Mouse (Mus musculus) brain, embryonic 14.5 days (tissue): ENCODE data around the gene Narfl. TPM values are rescaled to one million over a fixed set of nuclear protein-coding genes. Genes with fewer than 3 reads are reported as not detected.
"Not testable (repeated sequence)": the region's sequence is repeated elsewhere in the genome, so short reads cannot be mapped to it uniquely, and the experiment has no call there.

ENCODE experiments used
- DNase-seq: peaks from one replicate; pipeline ENCODE4 v3.0.0-alpha.2; 2011; ENCODE audit warnings: low read depth
- CTCF ChIP-seq: fragments of 200-500 bp; IDR thresholded peaks from 2 replicates; pipeline ENCODE4 v1.5.1; 2012; ENCODE audit warnings: inconsistent platforms, mild to moderate bottlenecking, moderate library complexity, borderline replicate concordance; ENCODE audit not compliant: insufficient read depth, insufficient read length; ENCODE audit errors: extremely low read depth
- POLR2A ChIP-seq: fragments of 200-500 bp; IDR thresholded peaks from 2 replicates; pipeline ENCODE4 v1.6.1; 2012; ENCODE audit warnings: mild to moderate bottlenecking, inconsistent platforms, borderline replicate concordance; ENCODE audit not compliant: poor library complexity, insufficient read depth, insufficient read length, severe bottlenecking; ENCODE audit errors: extremely low read depth
- polyA plus RNA-seq: library from polyadenylated mRNA; depleted of rRNA; stranded (reverse); fragments of >200 nt; gene quantifications from 2 replicates; pipeline ENCODE4 v1.2.3, GENCODE M21; 2012

Gene Narfl
- polyA plus RNA-seq, 1 experiment, result 26.7 TPM

DNA sequence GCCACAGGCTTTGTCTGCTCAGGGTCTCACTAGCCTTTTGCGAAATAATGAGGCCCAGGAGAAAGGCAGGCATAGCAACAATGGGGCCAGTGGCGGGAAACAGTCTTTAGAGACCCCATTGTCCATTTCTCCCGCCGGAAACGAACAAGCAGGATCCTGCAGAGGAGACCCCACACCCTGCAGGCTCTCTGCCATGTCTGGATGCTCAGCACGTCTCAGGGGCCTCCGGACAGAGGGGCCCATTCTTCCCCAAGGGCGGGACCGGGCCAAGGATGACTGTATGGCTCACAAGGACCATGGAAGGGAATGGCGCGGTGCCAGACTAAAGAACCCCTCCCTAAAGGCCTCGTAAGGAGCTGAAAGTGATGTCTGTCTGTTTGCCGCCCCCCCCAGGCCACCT is 20.6 kb downstream of the Narfl start:
- no peak for TF ChIP-seq CTCF
- no peak for TF ChIP-seq POLR2A
- DNase-seq, result peak; percentile 76

DNA sequence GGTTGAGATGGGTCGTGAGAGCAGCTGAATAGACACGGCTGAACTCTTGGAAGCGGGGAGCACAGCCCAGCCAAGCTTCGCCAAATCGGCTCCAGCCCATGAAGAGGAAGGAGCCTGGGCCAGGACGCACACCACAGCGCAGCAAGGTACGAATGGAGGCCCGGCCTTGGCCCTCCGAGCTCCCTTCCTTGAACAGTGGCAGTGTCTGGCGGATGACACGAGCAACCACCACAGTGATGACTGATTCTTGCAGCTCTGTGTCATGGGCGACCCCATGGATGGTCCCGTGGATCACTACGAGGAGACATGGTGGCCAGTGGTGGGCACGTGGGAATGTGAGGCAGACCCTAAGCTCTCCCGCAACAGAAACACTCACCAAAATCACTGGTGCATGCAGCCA is 21.4 kb downstream of the Narfl start:
- TF ChIP-seq CTCF, result no peak
- no peak for TF ChIP-seq POLR2A
- DNase-seq, result no peak

- peak; percentile 65 for DNase-seq
- TF ChIP-seq CTCF, result no peak
- no peak for TF ChIP-seq POLR2A
Measured at GRCm38 (mm10) chr17:25795609-25796092, 22.1 kb downstream of the Narfl start, which contains the start of gene AC134908.4. TSS of gene AC134908.4 (minus strand) at chr17:25795659.

GRCm38 (mm10) chr17:25796211-25796771 is 22.7 kb downstream of the Narfl start:
- no peak for DNase-seq

DNA sequence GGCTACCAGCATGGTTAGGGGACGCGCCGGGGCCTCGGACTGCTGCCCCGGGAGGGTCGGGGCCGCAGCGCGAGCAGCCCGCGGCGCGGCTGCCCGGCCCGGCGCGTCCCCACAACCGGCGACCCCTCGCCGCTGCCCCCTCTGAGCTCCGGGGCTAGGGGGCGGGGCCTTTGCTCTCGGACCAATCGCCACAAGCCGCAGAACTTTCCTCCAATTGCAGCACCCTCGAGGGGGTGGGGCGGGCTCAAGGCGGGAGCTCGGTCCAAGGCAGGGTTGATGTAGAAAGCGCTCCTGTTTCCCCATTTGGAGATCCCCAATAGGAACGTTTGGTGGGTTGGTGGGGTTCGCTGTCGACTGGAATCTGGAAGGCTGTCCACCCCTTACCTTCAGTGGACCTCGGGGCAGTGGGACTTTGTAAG is 23.4 kb downstream of the Narfl start, which contains the start of gene Metrn:
TSS of gene Metrn (minus strand) at position 186 of the 419 bp plus-strand sequence.
- TF ChIP-seq CTCF, result no peak
- peak; percentile 52 for TF ChIP-seq POLR2A
- peak; percentile 93 for DNase-seq

More at GRCm38 (mm10) chr17:25796211-25796771, 22.7 kb downstream of the Narfl start:
- TF ChIP-seq CTCF, result no peak
- TF ChIP-seq POLR2A, result no peak

DNA sequence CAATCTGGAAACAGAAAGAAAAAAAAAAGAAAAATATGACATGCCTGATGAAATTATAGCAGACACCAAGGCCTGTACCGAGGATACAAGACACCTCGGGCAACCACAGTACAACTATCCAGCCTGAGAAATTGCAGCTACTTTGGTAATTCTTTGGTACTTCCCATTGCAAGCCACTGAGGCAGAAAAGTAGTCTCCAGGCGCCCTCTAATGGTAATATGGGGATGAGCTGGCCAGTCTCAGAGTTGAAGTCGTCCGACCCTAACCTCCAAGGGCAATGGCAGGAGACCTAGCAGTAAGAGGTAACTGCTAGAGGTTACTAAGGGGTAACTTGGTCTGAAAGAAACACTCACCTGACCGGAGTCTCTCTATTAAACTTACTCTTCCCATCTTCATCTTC is 27.5 kb downstream of the Narfl start:
- DNase-seq, result peak; percentile 86
- TF ChIP-seq CTCF (peak; percentile 87), POLR2A (no peak)

- peak; percentile 96 for DNase-seq
- no peak for TF ChIP-seq POLR2A
- no peak for TF ChIP-seq CTCF
Measured at GRCm38 (mm10) chr17:25802825-25803517, 29.4 kb downstream of the Narfl start.

DNA sequence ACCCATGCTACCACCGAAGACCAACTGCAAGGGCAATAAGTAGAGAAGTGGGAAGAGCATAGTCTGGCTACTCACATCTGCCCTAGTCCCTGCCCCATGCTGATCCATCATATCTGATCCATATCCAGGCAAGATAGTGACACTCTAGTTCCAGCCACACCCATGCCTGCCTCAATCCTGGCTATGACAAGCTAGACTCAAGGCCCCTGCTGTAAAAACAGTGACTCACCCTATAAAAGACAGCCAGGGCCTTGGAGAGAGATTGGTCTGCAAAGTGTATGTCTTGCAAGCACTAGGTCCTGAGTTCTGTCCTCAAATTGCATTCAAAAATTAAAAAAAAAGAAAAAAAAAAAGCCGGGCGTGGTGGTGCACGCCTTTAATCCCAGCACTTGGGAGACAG is 32.9 kb downstream of the Narfl start:
- no peak for DNase-seq
- TF ChIP-seq CTCF (no peak), POLR2A (no peak)

GRCm38 (mm10) chr17:25807452-25807851 is 33.9 kb downstream of the Narfl start:
- TF ChIP-seq CTCF, result peak; percentile 9; the same call in 1 of the 2 replicates

GRCm38 (mm10) chr17:25808028-25808427 is 34.5 kb downstream of the Narfl start:
- no peak for DNase-seq
- TF ChIP-seq POLR2A (no peak), CTCF (no peak)

More at GRCm38 (mm10) chr17:25807452-25807851, 33.9 kb downstream of the Narfl start:
- not testable (repeated sequence) for DNase-seq

- TF ChIP-seq CTCF (peak; percentile 17; the same call in 1 of the 2 replicates), POLR2A (peak; percentile 68)
- peak; percentile 98 for DNase-seq
Measured at GRCm38 (mm10) chr17:25808789-25809605, 35.4 kb downstream of the Narfl start, which contains the start of gene Fbxl16. TSS of gene Fbxl16 (plus strand) at chr17:25809085.

DNA sequence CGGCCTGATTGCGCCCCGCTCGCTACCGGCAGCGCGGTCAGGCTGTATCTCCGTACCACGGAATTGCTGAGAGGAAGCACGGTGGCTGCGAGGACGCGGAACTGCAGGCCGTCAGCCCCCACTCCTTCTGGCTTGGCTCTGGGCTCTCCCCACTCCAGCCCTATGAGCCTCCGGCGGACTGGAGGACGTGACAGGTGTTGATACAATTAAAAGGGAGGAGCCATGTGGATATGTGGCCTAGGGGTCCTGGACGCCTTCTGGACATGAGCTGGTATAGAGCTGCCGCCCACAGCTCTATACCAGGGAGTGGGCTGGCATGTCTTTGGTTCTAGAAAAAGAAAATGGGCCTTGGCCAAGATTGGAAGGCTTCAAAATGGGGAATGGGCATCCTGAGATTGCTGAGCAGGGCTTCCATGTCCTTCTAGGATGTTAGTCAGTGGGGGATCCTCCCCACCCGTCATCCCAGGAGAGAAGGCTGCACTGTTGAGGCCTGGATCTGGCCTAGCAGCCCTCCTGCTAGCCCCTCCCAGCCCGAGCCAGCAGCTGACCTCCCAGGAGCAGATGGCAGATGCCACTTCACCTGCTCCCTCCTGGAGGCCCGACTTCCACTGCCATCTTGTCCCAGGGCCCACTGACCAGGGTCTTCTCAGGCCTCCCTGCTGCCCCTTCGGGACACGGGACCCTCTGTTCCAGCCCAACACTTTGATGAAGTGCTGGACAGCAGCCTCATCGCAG is 36.2 kb downstream of the Narfl start:
- peak; percentile 79 for DNase-seq
- TF ChIP-seq POLR2A, result no peak
- TF ChIP-seq CTCF, result no peak
